Mouse (Mus musculus) thymus, adult 2 months (tissue): Measurements from ENCODE around the gene Pnpla2.

Experiments used
- CTCF ChIP-seq: fragments of 200-500 bp; IDR thresholded peaks from 2 replicates; pipeline ENCODE4 v1.5.1; 2012; ENCODE audit warnings: mild to moderate bottlenecking, control low read depth, low read length, moderate library complexity, borderline replicate concordance; ENCODE audit not compliant: control insufficient read depth, poor library complexity, insufficient read depth; ENCODE audit errors: extremely low read depth
- POLR2A ChIP-seq: fragments of 200-500 bp; IDR thresholded peaks from 2 replicates; pipeline ENCODE4 v1.6.1; 2012; ENCODE audit warnings: mild to moderate bottlenecking, low read length, control low read depth, moderate library complexity; ENCODE audit not compliant: control insufficient read depth, poor library complexity, insufficient read depth; ENCODE audit errors: extremely low read depth

- TF ChIP-seq CTCF: no peak
- TF ChIP-seq POLR2A: no peak
Observed at GRCm38 (mm10) chr7:141472763-141473162, 17.8 kb downstream of the Pnpla2 start.
